Mouse (Mus musculus): Measurements from ENCODE around the gene Fbxo47. TPM values are rescaled to one million over a fixed set of nuclear protein-coding genes. Genes with fewer than 3 reads are reported as not detected.

Gene Fbxo47
- polyA plus RNA-seq, 1 experiment from 2014 or later, result 0.66 TPM

DNA sequence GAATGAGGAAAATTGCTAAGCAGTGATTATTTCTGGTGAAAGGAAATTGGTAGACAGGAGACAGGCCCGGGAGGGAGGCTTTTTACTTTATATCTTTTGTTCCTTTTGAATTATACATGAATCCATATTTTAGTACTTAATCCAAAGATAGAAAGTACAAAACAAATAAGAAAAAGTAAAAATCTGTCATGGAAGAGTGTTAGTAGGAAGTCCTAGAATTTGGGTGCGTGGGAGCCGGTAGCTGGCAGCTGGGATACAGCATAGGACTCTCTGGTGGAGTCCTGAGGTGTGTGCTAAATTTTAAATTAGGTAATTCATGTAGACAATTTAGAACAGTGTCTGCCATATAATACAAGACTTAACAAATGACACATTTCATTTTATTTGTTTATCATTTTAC lies 16.4 kb downstream of the Fbxo47 start:
- Histone ChIP-seq H3K4me1 (ENCODE audit: control insufficient read depth, insufficient read depth, low read length) (no peaks in the 10 kb centered on the region), H3K4me2 (no peak overlapping the region), H3K27me3 (ENCODE audit: control insufficient read depth, insufficient read depth, low read length) (no peaks in the 10 kb centered on the region), H3K36me3 (ENCODE audit: control insufficient read depth, insufficient read depth, low read length) (no peaks in the 10 kb centered on the region), H3K9ac (ENCODE audit: low read depth, low read length) (no peak overlapping the region), H3K27ac (ENCODE audit: low read depth, low read length) (no peak overlapping the region), H3K9me3 (replicated peaks; ENCODE audit: control insufficient read depth, low read length) (no peaks in the 10 kb centered on the region), H3K4me3 (ENCODE audit: low read depth, low read length) (no peak overlapping the region)
- no peak for ATAC-seq (replicated peaks; ENCODE audit: insufficient number of reproducible peaks, low FRiP score, low TSS enrichment)
- WGBS (ENCODE audit: insufficient replicate concordance), result 84% methylated on average over 3 of the region's 3 CpGs

DNA sequence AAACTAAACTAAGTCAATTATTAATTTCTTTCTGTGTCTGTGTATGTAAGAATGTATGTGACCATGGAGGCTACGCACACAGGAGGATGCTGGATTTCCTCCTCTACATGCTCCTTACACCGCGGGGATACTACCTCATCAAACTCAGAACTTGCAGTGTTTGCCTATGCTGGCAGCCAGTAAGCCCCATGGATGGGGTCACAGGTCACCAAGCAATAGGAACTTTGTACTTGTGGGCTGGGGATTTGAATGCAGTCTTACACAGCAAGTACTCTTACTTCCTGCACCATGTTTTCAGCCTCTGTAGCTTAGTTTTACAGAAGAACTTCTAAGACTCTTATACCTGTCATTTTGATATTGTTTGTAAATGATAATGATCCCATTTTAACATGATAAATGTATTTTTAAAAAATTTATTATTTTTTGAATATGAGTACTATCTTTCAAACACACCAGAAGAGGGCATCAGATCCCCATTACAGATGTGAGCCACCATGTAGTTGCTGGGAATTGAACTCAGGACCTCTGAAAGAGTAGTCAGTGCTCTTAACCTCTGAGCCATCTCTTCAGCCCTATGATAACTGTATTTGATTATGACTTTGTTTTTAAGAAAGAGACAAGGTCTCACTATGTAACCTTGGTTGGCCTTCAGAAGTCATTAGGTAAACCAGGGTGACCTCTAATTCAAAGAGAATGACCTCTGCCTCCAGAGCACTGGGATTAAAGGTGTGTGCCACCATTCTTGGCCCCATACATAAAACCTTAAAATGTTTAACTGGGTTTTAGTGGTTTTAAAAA lies 17.7 kb downstream of the Fbxo47 start:
- WGBS (ENCODE audit: insufficient replicate concordance), result 87% methylated on average over 3 of the region's 3 CpGs
- no peak overlapping the region for H3K9ac ChIP-seq (ENCODE audit: low read depth, low read length)
- H3K27ac ChIP-seq (ENCODE audit: low read depth, low read length), result no peak overlapping the region
- no peak for ATAC-seq (replicated peaks; ENCODE audit: insufficient number of reproducible peaks, low FRiP score, low TSS enrichment)
- no peaks in the 10 kb centered on the region for H3K4me1 ChIP-seq (ENCODE audit: control insufficient read depth, insufficient read depth, low read length)
- no peaks in the 10 kb centered on the region for H3K9me3 ChIP-seq (replicated peaks; ENCODE audit: control insufficient read depth, low read length)
- no peak overlapping the region for H3K4me3 ChIP-seq (ENCODE audit: low read depth, low read length)
- no peaks in the 10 kb centered on the region for H3K27me3 ChIP-seq (ENCODE audit: control insufficient read depth, insufficient read depth, low read length)
- H3K36me3 ChIP-seq (ENCODE audit: control insufficient read depth, insufficient read depth, low read length), result no peaks in the 10 kb centered on the region
- H3K4me2 ChIP-seq, result no peak overlapping the region

GRCm38 (mm10) chr11:97865421-97865820 lies 18.5 kb downstream of the Fbxo47 start:
- no peak for ATAC-seq (replicated peaks; ENCODE audit: insufficient number of reproducible peaks, low FRiP score, low TSS enrichment)
- 87% methylated on average over 5 of the region's 5 CpGs for WGBS (ENCODE audit: insufficient replicate concordance)

DNA sequence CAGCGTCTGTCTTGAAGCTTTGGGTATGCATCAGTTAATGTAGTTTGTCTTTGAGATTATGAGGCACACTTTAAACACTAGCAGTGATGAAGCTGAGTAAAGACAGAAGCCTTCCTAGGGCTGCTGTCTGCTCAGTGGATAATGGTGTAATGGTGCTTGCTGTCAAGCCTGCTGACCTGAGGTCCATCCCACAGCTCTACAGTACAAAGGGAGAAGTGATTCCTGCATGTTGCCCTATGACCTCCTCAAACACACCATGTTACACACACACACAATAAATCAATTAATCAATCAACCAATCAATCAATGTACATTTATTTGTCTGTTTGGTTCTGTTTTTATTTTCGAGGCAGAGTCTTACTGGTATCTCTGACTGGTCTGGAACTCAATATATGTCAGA lies 21.8 kb downstream of the Fbxo47 start:
- Histone ChIP-seq H3K4me3 (ENCODE audit: low read depth, low read length) (no peak overlapping the region), H3K9me3 (replicated peaks; ENCODE audit: control insufficient read depth, low read length) (no peaks in the 10 kb centered on the region), H3K27ac (ENCODE audit: low read depth, low read length) (no peak overlapping the region), H3K4me2 (no peak overlapping the region), H3K4me1 (ENCODE audit: control insufficient read depth, insufficient read depth, low read length) (no peaks in the 10 kb centered on the region), H3K9ac (ENCODE audit: low read depth, low read length) (no peak overlapping the region), H3K27me3 (ENCODE audit: control insufficient read depth, insufficient read depth, low read length) (no peaks in the 10 kb centered on the region), H3K36me3 (ENCODE audit: control insufficient read depth, insufficient read depth, low read length) (no peaks in the 10 kb centered on the region)
- no peak for ATAC-seq (replicated peaks; ENCODE audit: insufficient number of reproducible peaks, low FRiP score, low TSS enrichment)
- WGBS (ENCODE audit: insufficient replicate concordance), result 71% methylated on average over 2 of the region's 2 CpGs

More at GRCm38 (mm10) chr11:97865421-97865820, 18.5 kb downstream of the Fbxo47 start:
- Histone ChIP-seq H3K9ac (ENCODE audit: low read depth, low read length) (no peak overlapping the region), H3K4me2 (no peak overlapping the region), H3K27ac (ENCODE audit: low read depth, low read length) (no peak overlapping the region), H3K4me1 (ENCODE audit: control insufficient read depth, insufficient read depth, low read length) (no peaks in the 10 kb centered on the region), H3K36me3 (ENCODE audit: control insufficient read depth, insufficient read depth, low read length) (no peaks in the 10 kb centered on the region), H3K4me3 (ENCODE audit: low read depth, low read length) (no peak overlapping the region), H3K27me3 (ENCODE audit: control insufficient read depth, insufficient read depth, low read length) (no peaks in the 10 kb centered on the region), H3K9me3 (replicated peaks; ENCODE audit: control insufficient read depth, low read length) (no peaks in the 10 kb centered on the region)

GRCm38 (mm10) chr11:97855473-97855872 lies 28.5 kb downstream of the Fbxo47 start:
- H3K27ac ChIP-seq (ENCODE audit: low read depth, low read length), result no peak overlapping the region
- ATAC-seq (replicated peaks; ENCODE audit: insufficient number of reproducible peaks, low FRiP score, low TSS enrichment), result no peak
- no peak overlapping the region for H3K4me2 ChIP-seq
- no peak overlapping the region for H3K4me3 ChIP-seq (ENCODE audit: low read depth, low read length)
- WGBS (ENCODE audit: insufficient replicate concordance), result 80% methylated on average over 2 of the region's 2 CpGs
- H3K9ac ChIP-seq (ENCODE audit: low read depth, low read length), result no peak overlapping the region
- no peaks in the 10 kb centered on the region for H3K36me3 ChIP-seq (ENCODE audit: control insufficient read depth, insufficient read depth, low read length)
- H3K27me3 ChIP-seq (ENCODE audit: control insufficient read depth, insufficient read depth, low read length), result no peaks in the 10 kb centered on the region
- no peaks in the 10 kb centered on the region for H3K9me3 ChIP-seq (replicated peaks; ENCODE audit: control insufficient read depth, low read length)
- H3K4me1 ChIP-seq (ENCODE audit: control insufficient read depth, insufficient read depth, low read length), result no peaks in the 10 kb centered on the region

- H3K4me3 ChIP-seq (ENCODE audit: low read depth, low read length), result no peak overlapping the region
- no peaks in the 10 kb centered on the region for H3K4me1 ChIP-seq (ENCODE audit: control insufficient read depth, insufficient read depth, low read length)
- no peak for ATAC-seq (replicated peaks; ENCODE audit: insufficient number of reproducible peaks, low FRiP score, low TSS enrichment)
- no peaks in the 10 kb centered on the region for H3K27me3 ChIP-seq (ENCODE audit: control insufficient read depth, insufficient read depth, low read length)
- H3K27ac ChIP-seq (ENCODE audit: low read depth, low read length), result no peak overlapping the region
- H3K9ac ChIP-seq (ENCODE audit: low read depth, low read length), result no peak overlapping the region
- no peaks in the 10 kb centered on the region for H3K36me3 ChIP-seq (ENCODE audit: control insufficient read depth, insufficient read depth, low read length)
- 82% methylated on average over 2 of the region's 2 CpGs for WGBS (ENCODE audit: insufficient replicate concordance)
- H3K4me2 ChIP-seq, result no peak overlapping the region
- H3K9me3 ChIP-seq (replicated peaks; ENCODE audit: control insufficient read depth, low read length), result no peaks in the 10 kb centered on the region
Observed at GRCm38 (mm10) chr11:97851601-97852000, 32.4 kb downstream of the Fbxo47 start.

DNA sequence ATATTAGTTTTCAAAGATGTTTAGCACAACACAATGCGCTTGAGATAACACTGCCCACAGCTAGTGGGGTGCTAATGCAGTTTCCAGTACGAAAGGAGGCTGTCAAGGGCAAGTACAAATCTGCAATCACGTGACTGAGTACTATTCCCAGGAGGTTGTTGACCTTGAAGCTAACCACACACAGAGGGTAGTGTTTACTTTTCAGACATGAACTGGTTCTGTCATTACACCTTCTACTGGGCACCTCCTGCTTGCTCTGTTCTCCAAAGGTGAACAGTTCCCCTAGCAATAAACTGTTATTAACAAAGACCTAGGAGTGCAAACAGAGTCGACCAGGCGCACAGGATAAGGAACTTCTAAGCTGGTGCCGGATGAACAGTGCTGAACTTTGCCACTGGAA lies 33.6 kb downstream of the Fbxo47 start:
- Histone ChIP-seq H3K4me1 (ENCODE audit: control insufficient read depth, insufficient read depth, low read length) (no peaks in the 10 kb centered on the region), H3K27me3 (ENCODE audit: control insufficient read depth, insufficient read depth, low read length) (no peaks in the 10 kb centered on the region), H3K27ac (ENCODE audit: low read depth, low read length) (no peak overlapping the region), H3K4me3 (ENCODE audit: low read depth, low read length) (no peak overlapping the region), H3K9ac (ENCODE audit: low read depth, low read length) (no peak overlapping the region), H3K4me2 (no peak overlapping the region), H3K9me3 (replicated peaks; ENCODE audit: control insufficient read depth, low read length) (no peaks in the 10 kb centered on the region), H3K36me3 (ENCODE audit: control insufficient read depth, insufficient read depth, low read length) (no peaks in the 10 kb centered on the region)
- 55% methylated on average over 6 of the region's 6 CpGs for WGBS (ENCODE audit: insufficient replicate concordance)
- ATAC-seq (replicated peaks; ENCODE audit: insufficient number of reproducible peaks, low FRiP score, low TSS enrichment), result no peak

- ATAC-seq (replicated peaks; ENCODE audit: insufficient number of reproducible peaks, low FRiP score, low TSS enrichment), result no peak
- Histone ChIP-seq H3K4me1 (ENCODE audit: control insufficient read depth, insufficient read depth, low read length) (peaks cover 3% of the 10 kb centered on the region; the same call in 1 of the 2 replicates), H3K4me3 (ENCODE audit: low read depth, low read length) (no peak overlapping the region), H3K4me2 (peak overlapping the region; percentile 70), H3K9ac (ENCODE audit: low read depth, low read length) (no peak overlapping the region), H3K36me3 (ENCODE audit: control insufficient read depth, insufficient read depth, low read length) (0 out of 2 replicates have a peak, but pooled peaks cover 3% of the 10 kb centered on the region), H3K27me3 (ENCODE audit: control insufficient read depth, insufficient read depth, low read length) (no peaks in the 10 kb centered on the region), H3K27ac (ENCODE audit: low read depth, low read length) (no peak overlapping the region), H3K9me3 (replicated peaks; ENCODE audit: control insufficient read depth, low read length) (no peaks in the 10 kb centered on the region)
- 58% methylated on average over 4 of the region's 4 CpGs for WGBS (ENCODE audit: insufficient replicate concordance)
Observed at GRCm38 (mm10) chr11:97842001-97842400, 42.0 kb downstream of the Fbxo47 start.
